Mouse (Mus musculus): ENCODE measurements around the gene Nampt. TPM values are rescaled to one million over a fixed set of nuclear protein-coding genes. Genes with fewer than 3 reads are reported as not detected.

The Nampt gene
- total RNA-seq (2021) = 10 to 100 TPM; 28.9 to 29.4 TPM
- long read RNA-seq, experiment 1, full-length matches to known transcripts = 29 of 41 reads
- long read RNA-seq, experiment 1, partial matches to known transcripts = 3 of 41 reads
- long read RNA-seq, experiment 1, other reads (novel, unspliced or antisense) = 9 of 41 reads
- long read RNA-seq, experiment 2, full-length matches to known transcripts = 9 of 16 reads
- long read RNA-seq, experiment 2, partial matches to known transcripts = 3 of 16 reads
- long read RNA-seq, experiment 2, other reads (novel, unspliced or antisense) = 4 of 16 reads

DNA sequence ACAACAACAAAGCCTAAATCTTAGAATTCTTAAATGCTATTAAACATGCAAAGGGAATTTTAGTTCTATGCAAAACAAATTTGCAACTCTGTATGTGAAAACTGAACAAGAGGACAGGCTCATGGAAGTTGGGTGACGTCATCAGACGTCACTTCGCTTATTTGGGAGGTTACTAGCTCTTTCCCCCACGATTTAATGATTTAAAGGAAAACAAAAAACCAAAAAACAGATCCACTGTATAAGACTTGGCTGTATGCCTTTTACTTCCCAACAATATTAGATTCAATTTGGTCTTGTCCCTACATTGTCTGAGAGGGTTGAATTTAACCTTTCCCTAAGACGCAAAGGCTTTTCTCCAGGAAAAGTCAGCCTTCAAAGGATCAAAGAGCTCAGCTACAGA is at the start of gene Nampt:
Gene Nampt, plus strand, starts transcription at position 130 of the 400 bp plus-strand sequence.
- no peak for DNase-seq (ENCODE audit: extremely low spot score in 1 of 2, low spot score in 2 of 2)
- Histone ChIP-seq H3K27ac (peak within 1 kb of the TSS; percentile 95), H3K4me3 (peak within 1 kb of the TSS; percentile 81)
- intact Hi-C loops (cut with DNase I) = no loop called here
- TF ChIP-seq CTCF (IDR thresholded peaks at IDR 0.05) = no peak

- intact Hi-C loops (cut with DNase I) = no loop called here
- Histone ChIP-seq H3K4me3 (no peak overlapping the region), H3K27ac (no peak overlapping the region)
- TF ChIP-seq CTCF (IDR thresholded peaks at IDR 0.05) = no peak
- no peak for DNase-seq (ENCODE audit: extremely low spot score in 1 of 2, low spot score in 2 of 2)
Observed at GRCm38 (mm10) chr12:32770766-32771165, 48.6 kb upstream of the Nampt start.

DNA sequence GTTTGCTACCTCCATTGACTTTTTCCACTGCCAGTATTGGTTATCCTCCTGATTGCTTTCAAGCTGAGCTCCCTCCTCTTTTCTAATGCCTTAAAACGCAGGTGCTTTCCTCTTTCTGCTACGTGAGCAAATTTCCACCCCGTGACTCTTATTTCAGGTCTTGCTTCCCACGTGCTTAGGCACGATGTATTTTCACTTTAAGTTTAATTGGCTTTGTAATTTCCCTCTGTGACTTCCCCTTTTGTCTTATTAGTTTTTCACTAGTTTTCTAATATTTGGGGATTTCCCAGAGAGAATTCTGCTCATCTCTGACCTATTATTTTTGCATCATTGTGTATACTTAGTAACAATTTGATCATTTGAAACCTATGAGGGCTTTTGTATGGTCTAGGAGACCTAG is 44.8 kb upstream of the Nampt start:
- no peak for DNase-seq (ENCODE audit: extremely low spot score in 1 of 2, low spot score in 2 of 2)
- Histone ChIP-seq H3K27ac (no peak overlapping the region), H3K4me3 (no peak overlapping the region)
- intact Hi-C loops (cut with DNase I) = no loop called here
- TF ChIP-seq CTCF (IDR thresholded peaks at IDR 0.05) = no peak

- no peak overlapping the region for H3K27ac ChIP-seq
- DNase-seq (ENCODE audit: extremely low spot score in 1 of 2, low spot score in 2 of 2) = no peak
- no peak for TF ChIP-seq CTCF (IDR thresholded peaks at IDR 0.05)
- intact Hi-C loops (cut with DNase I) = no loop called here
- no peak overlapping the region for H3K4me3 ChIP-seq
Observed at GRCm38 (mm10) chr12:32789092-32789491, 30.3 kb upstream of the Nampt start.

DNA sequence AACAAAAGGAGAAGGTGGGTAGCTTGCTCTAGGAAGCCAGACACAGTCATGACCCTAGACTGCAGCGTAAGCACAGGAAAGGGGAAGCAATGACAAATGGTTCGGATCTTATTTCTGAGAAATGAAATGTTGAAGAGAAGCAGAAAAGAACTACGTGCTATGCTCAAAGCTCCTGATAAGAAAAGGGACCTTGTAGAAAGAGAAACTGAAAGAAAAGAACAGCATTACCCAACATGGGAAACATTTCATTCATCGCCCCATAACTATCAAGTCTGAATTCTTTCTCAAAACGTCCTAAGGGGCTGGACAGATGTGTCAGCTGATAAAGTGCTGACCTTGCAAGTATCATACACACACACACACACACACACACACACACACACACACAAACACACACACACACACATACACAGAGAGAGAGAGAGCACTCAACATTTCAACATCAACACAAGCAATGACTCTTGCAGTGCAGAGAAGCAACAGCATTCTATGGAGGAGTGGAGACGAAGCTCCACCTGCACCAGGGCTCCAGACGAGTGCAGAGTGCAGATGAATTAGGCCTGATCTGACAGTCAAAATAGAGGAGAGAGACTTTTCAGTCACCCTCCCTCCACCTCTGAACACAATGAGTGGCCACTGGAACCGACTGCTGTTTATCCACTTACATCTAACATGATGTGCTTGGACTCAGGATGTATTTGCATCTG is 23.4 kb upstream of the Nampt start:
- H3K4me3 ChIP-seq = no peak overlapping the region
- no peak for TF ChIP-seq CTCF (IDR thresholded peaks at IDR 0.05)
- H3K27ac ChIP-seq = no peak overlapping the region
- DNase-seq (ENCODE audit: extremely low spot score in 1 of 2, low spot score in 2 of 2) = no peak
- intact Hi-C loops (cut with DNase I) = no loop called here

GRCm38 (mm10) chr12:32797438-32797837 is 21.9 kb upstream of the Nampt start:
- Histone ChIP-seq H3K4me3 (no peak overlapping the region), H3K27ac (no peak overlapping the region)
- intact Hi-C loops (cut with DNase I) = no loop called here
- DNase-seq (ENCODE audit: extremely low spot score in 1 of 2, low spot score in 2 of 2) = no peak
- TF ChIP-seq CTCF (IDR thresholded peaks at IDR 0.05) = no peak

GRCm38 (mm10) chr12:32801078-32801477 is 18.3 kb upstream of the Nampt start:
- intact Hi-C loops (cut with DNase I) = no loop called here
- no peak for TF ChIP-seq CTCF (IDR thresholded peaks at IDR 0.05)
- no peak overlapping the region for H3K27ac ChIP-seq
- DNase-seq (ENCODE audit: extremely low spot score in 1 of 2, low spot score in 2 of 2) = no peak
- H3K4me3 ChIP-seq = no peak overlapping the region

DNA sequence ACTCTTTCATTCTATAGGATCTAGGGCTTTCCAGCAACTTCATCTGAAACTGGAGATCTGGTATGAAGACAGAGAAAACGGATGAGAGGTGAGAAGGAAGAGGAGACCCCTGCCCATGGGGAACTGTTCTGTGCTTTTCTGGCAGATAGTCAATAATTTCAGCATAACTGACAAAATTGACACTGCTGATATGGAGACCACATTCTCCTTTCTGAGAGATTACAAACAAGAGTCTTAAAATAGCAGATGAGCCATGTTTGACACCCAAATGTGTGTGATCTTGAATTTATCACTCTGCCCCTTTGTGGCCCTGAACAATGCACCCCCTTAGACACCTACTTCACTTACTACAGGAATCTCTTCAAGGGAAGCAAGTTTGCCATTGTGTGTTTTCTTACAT is 13.8 kb upstream of the Nampt start:
- no peak for TF ChIP-seq CTCF (IDR thresholded peaks at IDR 0.05)
- Histone ChIP-seq H3K27ac (no peak overlapping the region), H3K4me3 (no peak overlapping the region)
- DNase-seq (ENCODE audit: extremely low spot score in 1 of 2, low spot score in 2 of 2) = no peak
- intact Hi-C loops (cut with DNase I) = no loop called here

GRCm38 (mm10) chr12:32819823-32820605 is 669 bp downstream of the Nampt start:
- Histone ChIP-seq H3K4me3 (peak overlapping the region; percentile 81), H3K27ac (peak overlapping the region; percentile 95)
- intact Hi-C loops (cut with DNase I) = loop anchor here (2.0 to 10.0 kb wide), 3 partner anchors 103 to 445 kb away; partner anchors contain the start of gene Ccdc71l
- peak; percentile 97 to 98 for DNase-seq (ENCODE audit: extremely low spot score in 1 of 2, low spot score in 2 of 2)
- TF ChIP-seq CTCF (IDR thresholded peaks at IDR 0.05) = peak; percentile 11; the same call in 1 of the 2 replicates

GRCm38 (mm10) chr12:32820688-32821503 is 1.6 kb downstream of the Nampt start:
- peak overlapping the region; percentile 81 for H3K4me3 ChIP-seq
- DNase-seq (ENCODE audit: extremely low spot score in 1 of 2, low spot score in 2 of 2) = peak; percentile 72 to 75
- TF ChIP-seq CTCF (IDR thresholded peaks at IDR 0.05) = no peak
- peak overlapping the region; percentile 95 for H3K27ac ChIP-seq
- intact Hi-C loops (cut with DNase I) = loop anchor here (2.0 to 10.0 kb wide), 3 partner anchors 104 to 446 kb away; partner anchors contain the start of gene Ccdc71l

DNA sequence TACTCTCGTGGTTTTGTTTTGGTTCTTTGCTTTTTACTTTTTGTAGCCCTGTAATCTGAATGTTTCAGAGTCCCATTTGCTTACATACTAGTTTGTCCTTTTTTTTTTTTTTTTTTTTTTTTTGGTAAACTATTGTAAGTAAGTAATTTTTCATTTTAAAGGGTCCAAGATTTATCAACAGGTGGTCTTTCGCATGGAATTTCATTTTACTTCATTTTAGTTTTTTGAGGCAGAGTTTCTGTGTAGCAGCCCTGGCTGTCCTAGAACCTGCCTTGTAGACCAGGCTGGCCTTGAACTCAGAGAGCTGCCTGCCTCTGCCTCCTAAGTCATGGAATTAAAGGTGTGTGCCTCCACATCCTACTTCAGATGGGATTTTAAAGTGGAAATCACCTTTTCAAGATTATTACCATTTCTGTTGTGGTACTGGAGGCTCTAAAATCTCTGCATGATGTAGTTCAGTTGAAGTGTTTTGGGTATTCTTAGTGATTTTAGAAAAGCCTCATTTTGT is 2.2 kb downstream of the Nampt start:
- intact Hi-C loops (cut with DNase I) = loop anchor here (2.0 to 10.0 kb wide), 3 partner anchors 104 to 447 kb away; partner anchors contain the start of gene Ccdc71l
- DNase-seq (ENCODE audit: extremely low spot score in 1 of 2, low spot score in 2 of 2) = no peak
- Histone ChIP-seq H3K4me3 (peak overlapping the region; percentile 81), H3K27ac (no peak overlapping the region)
- no peak for TF ChIP-seq CTCF (IDR thresholded peaks at IDR 0.05)
